Mouse (Mus musculus): ENCODE results near the gene Pdxdc1. TPM values are rescaled to one million over a fixed set of nuclear protein-coding genes. Genes with fewer than 3 reads are reported as not detected.
"Not testable (repeated sequence)": the region's sequence is repeated elsewhere in the genome, so short reads cannot be mapped to it uniquely, and the experiment has no call there.

The Pdxdc1 gene
- polyA plus RNA-seq, 1 experiment from 2014 or later = 74.0 TPM

DNA sequence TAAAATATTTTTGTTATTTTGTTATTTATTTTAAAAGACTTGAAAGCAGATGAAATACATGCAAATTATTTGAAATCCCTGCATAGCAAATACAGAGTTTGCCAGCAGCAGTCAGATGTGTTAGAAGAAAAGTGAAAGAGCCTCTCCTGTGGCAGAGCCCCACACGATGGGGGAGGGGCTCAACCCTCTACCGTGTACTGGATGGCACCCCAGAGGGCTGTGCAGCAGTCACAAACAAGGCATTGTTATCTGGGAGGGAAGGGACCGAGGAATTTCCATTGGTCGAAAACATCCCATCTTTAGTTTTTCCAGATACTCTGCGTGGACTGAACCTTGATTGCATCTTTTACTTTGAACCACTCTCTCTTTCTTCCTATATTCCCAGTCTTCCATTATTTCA lies 35.5 kb downstream of the Pdxdc1 start:
- H3K9ac ChIP-seq (ENCODE audit: low read depth, low read length); H3K9me3 ChIP-seq (ENCODE audit: control insufficient read depth, low read length); H3K27ac ChIP-seq (ENCODE audit: low read depth, low read length); H3K4me2 ChIP-seq (replicated peaks; ENCODE audit: low read depth, low read length); H3K4me3 ChIP-seq (ENCODE audit: low read depth, low read length); H3K36me3 ChIP-seq (ENCODE audit: control insufficient read depth, insufficient read depth, low read length); H3K4me1 ChIP-seq (replicated peaks; ENCODE audit: control insufficient read depth, insufficient read depth, low read length); H3K27me3 ChIP-seq (ENCODE audit: control insufficient read depth, insufficient read depth, low read length): not testable (repeated sequence)
- ATAC-seq (ENCODE audit: low FRiP score) (peak; percentile 86), DNase-seq (ENCODE audit: low spot score) (peak; percentile 58)
- 11% methylated on average over 5 of the region's 5 CpGs for WGBS

DNA sequence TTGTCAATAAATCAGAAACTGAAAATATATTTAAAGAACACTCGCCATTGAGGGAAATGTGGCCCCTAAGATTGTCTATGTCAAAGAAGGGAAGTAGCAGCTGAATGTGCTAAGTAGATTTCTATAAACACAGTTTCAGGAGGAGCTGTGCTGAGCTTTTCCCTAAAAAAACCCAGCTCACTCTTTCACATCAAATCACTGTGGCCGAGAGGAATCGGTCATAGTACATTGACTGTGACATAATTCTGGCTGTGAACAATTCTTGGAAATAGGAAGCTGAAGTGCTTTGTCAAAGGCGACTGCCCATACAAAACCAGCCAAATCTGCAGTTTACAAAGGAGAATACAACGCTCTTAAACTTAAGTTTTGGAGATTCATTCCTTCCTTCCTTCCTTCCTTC lies 36.3 kb downstream of the Pdxdc1 start:
- 0 out of 2 replicates have a peak, but pooled peaks cover 4% of the 10 kb centered on the region for H3K4me1 ChIP-seq (replicated peaks; ENCODE audit: control insufficient read depth, insufficient read depth, low read length)
- DNase-seq (ENCODE audit: low spot score) (no peak), ATAC-seq (ENCODE audit: low FRiP score) (no peak)
- WGBS = 93% methylated on average over 5 of the region's 5 CpGs
- H3K4me2 ChIP-seq (replicated peaks; ENCODE audit: low read depth, low read length) = no peak overlapping the region
- H3K9me3 ChIP-seq (ENCODE audit: control insufficient read depth, low read length) = no peaks in the 10 kb centered on the region
- no peaks in the 10 kb centered on the region for H3K36me3 ChIP-seq (ENCODE audit: control insufficient read depth, insufficient read depth, low read length)
- no peak overlapping the region for H3K9ac ChIP-seq (ENCODE audit: low read depth, low read length)
- no peak overlapping the region for H3K27ac ChIP-seq (ENCODE audit: low read depth, low read length)
- H3K27me3 ChIP-seq (ENCODE audit: control insufficient read depth, insufficient read depth, low read length) = no peaks in the 10 kb centered on the region
- H3K4me3 ChIP-seq (ENCODE audit: low read depth, low read length) = no peak overlapping the region

DNA sequence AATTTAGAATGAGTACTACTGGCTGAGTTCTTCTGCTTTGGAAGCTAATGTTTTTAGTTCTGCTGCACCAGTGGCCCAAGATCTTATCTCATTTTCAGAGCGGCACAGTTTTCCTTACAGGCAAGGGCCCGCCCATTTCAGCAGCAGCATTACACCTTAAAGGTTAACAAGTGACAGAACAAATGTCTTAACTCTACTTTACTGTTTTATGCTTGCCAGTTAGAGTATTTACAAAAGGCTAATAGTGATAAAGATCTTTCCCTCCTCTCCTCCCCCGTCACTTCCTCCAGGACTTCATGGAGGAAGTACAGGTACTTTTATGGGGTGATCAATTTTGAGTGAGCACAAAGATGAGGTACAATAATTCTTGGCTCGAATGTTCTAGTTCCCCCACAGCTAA lies 36.9 kb downstream of the Pdxdc1 start:
- no peak overlapping the region for H3K27ac ChIP-seq (ENCODE audit: low read depth, low read length)
- no peak for ATAC-seq (ENCODE audit: low FRiP score)
- no peaks in the 10 kb centered on the region for H3K27me3 ChIP-seq (ENCODE audit: control insufficient read depth, insufficient read depth, low read length)
- no peak overlapping the region for H3K4me2 ChIP-seq (replicated peaks; ENCODE audit: low read depth, low read length)
- no peaks in the 10 kb centered on the region for H3K9me3 ChIP-seq (ENCODE audit: control insufficient read depth, low read length)
- H3K36me3 ChIP-seq (ENCODE audit: control insufficient read depth, insufficient read depth, low read length) = no peaks in the 10 kb centered on the region
- WGBS = 81% methylated on average over 4 of the region's 4 CpGs
- no peak overlapping the region for H3K4me3 ChIP-seq (ENCODE audit: low read depth, low read length)
- DNase-seq (ENCODE audit: low spot score) = no peak
- H3K4me1 ChIP-seq (replicated peaks; ENCODE audit: control insufficient read depth, insufficient read depth, low read length) = 0 out of 2 replicates have a peak, but pooled peaks cover 4% of the 10 kb centered on the region
- no peak overlapping the region for H3K9ac ChIP-seq (ENCODE audit: low read depth, low read length)

DNA sequence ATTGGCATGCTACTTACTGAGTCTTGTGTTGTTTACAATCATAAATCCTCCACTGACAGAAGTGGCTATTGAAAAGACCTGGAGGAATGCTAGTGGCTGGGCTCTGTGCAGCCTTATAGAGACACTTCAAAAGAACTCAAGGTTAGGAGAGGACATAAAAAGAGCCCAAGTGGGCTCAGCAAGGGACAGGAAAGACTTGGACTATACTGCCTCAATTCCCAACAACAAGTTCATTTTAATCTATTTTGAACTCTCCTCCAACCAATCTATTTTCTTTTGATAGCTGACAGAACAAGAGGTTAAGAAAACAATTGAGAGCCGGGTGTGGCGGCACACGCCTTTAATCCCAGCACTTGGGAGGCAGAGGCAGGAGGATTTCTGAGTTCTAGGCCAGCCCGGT lies 49.0 kb downstream of the Pdxdc1 start:
- 92% methylated on average over 4 of the region's 4 CpGs for WGBS
- H3K36me3 ChIP-seq (ENCODE audit: control insufficient read depth, insufficient read depth, low read length) = no peaks in the 10 kb centered on the region
- H3K4me3 ChIP-seq (ENCODE audit: low read depth, low read length) = no peak overlapping the region
- no peaks in the 10 kb centered on the region for H3K9me3 ChIP-seq (ENCODE audit: control insufficient read depth, low read length)
- no peak overlapping the region for H3K4me2 ChIP-seq (replicated peaks; ENCODE audit: low read depth, low read length)
- H3K27me3 ChIP-seq (ENCODE audit: control insufficient read depth, insufficient read depth, low read length) = no peaks in the 10 kb centered on the region
- no peak overlapping the region for H3K9ac ChIP-seq (ENCODE audit: low read depth, low read length)
- H3K4me1 ChIP-seq (replicated peaks; ENCODE audit: control insufficient read depth, insufficient read depth, low read length) = no peaks in the 10 kb centered on the region
- no peak for DNase-seq (ENCODE audit: low spot score)
- no peak overlapping the region for H3K27ac ChIP-seq (ENCODE audit: low read depth, low read length)
- no peak for ATAC-seq (ENCODE audit: low FRiP score)

DNA sequence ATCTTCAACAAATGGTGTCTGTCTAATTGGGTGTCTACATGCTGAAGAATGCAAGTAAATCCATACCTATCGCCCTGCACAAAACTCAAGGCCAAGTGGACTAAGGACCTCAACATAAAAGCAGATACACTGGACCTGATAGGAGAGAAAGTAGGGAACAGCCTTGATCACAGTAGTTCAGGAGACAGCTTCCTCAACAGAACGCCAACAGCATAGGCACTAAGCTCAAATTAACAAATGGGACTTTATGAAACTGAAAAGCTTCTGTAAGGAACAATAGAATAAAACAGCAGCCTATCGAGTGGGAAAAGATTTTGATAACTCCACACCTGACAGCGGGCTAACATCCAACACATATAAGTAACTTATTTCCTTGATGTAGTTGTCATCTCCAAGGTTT lies 51.5 kb downstream of the Pdxdc1 start:
- Histone ChIP-seq H3K4me1 (replicated peaks; ENCODE audit: control insufficient read depth, insufficient read depth, low read length) (no peaks in the 10 kb centered on the region), H3K4me2 (replicated peaks; ENCODE audit: low read depth, low read length) (no peak overlapping the region), H3K9me3 (ENCODE audit: control insufficient read depth, low read length) (no peaks in the 10 kb centered on the region), H3K4me3 (ENCODE audit: low read depth, low read length) (no peak overlapping the region), H3K36me3 (ENCODE audit: control insufficient read depth, insufficient read depth, low read length) (no peaks in the 10 kb centered on the region), H3K9ac (ENCODE audit: low read depth, low read length) (no peak overlapping the region), H3K27me3 (ENCODE audit: control insufficient read depth, insufficient read depth, low read length) (no peaks in the 10 kb centered on the region), H3K27ac (ENCODE audit: low read depth, low read length) (no peak overlapping the region)
- DNase-seq (ENCODE audit: low spot score) (no peak), ATAC-seq (ENCODE audit: low FRiP score) (no peak)
- 92% methylated on average over 4 of the region's 4 CpGs for WGBS

DNA sequence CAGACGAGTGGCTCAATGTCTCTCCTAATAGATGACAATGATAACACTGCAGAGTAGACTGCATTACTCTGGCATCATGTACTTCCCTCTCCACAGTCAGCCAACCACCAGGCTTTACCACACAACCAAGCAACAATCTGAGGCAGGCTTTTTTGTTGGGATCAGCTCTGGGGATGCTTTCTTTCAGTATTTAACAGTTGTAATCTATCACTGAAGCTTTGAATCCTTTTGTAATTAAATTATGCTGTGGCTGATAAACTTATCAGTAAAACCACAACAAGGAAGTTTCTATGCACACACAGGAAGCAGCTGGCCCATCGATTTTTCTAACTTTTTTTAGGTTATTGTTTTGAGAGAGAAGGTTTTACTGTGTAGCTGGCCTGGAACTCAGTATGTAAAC lies 54.6 kb downstream of the Pdxdc1 start:
- Histone ChIP-seq H3K27ac (ENCODE audit: low read depth, low read length) (no peak overlapping the region), H3K9me3 (ENCODE audit: control insufficient read depth, low read length) (no peaks in the 10 kb centered on the region), H3K4me1 (replicated peaks; ENCODE audit: control insufficient read depth, insufficient read depth, low read length) (no peaks in the 10 kb centered on the region), H3K36me3 (ENCODE audit: control insufficient read depth, insufficient read depth, low read length) (no peaks in the 10 kb centered on the region), H3K9ac (ENCODE audit: low read depth, low read length) (no peak overlapping the region), H3K4me2 (replicated peaks; ENCODE audit: low read depth, low read length) (no peak overlapping the region), H3K4me3 (ENCODE audit: low read depth, low read length) (no peak overlapping the region), H3K27me3 (ENCODE audit: control insufficient read depth, insufficient read depth, low read length) (no peaks in the 10 kb centered on the region)
- ATAC-seq (ENCODE audit: low FRiP score) = no peak
- no peak for DNase-seq (ENCODE audit: low spot score)
- WGBS = 82% methylated on average over 2 of the region's 2 CpGs

DNA sequence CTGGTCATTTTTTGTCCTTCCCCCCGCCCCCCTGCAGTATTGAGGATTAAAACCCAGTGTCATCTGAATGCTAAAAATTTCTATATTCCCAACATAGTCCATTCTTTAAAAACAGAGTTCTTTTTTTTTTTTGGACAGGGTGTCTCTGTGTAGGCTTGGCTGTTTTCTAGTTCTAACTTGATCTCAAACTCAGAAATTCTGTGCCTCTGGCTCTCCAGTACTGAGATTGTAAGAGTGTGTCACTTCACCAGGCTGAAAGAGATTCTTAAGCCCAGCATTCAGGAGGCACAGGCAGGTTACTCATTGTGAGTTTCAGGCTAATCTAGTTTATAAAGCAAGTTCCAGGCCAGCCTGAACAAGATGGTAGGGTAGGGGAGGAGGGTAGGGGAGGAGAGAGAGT lies 56.3 kb downstream of the Pdxdc1 start:
- no peaks in the 10 kb centered on the region for H3K9me3 ChIP-seq (ENCODE audit: control insufficient read depth, low read length)

DNA sequence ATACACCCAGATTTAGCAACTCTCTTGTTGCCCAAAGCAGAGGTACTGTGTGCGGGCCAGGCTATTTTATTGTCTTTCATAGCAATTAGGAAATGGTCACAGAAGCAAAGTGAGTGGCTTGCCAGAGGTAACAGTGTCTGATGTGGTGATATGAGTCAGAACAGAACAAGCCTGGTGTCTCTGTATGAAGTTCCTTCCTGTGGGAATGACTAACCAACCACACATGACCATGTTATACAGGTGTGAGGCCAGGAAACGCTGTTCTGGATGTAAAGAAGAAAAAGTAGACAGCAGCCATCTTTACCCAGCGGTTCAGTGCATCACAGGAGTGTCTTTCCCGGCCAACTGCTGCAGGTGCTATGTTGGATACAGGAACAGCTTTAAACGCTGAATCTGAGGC lies 57.9 kb downstream of the Pdxdc1 start:
- ATAC-seq (ENCODE audit: low FRiP score) = no peak
- no peaks in the 10 kb centered on the region for H3K4me1 ChIP-seq (replicated peaks; ENCODE audit: control insufficient read depth, insufficient read depth, low read length)
- H3K9me3 ChIP-seq (ENCODE audit: control insufficient read depth, low read length) = no peaks in the 10 kb centered on the region
- H3K36me3 ChIP-seq (ENCODE audit: control insufficient read depth, insufficient read depth, low read length) = peaks cover 2% of the 10 kb centered on the region; the same call in 1 of the 2 replicates
- no peaks in the 10 kb centered on the region for H3K27me3 ChIP-seq (ENCODE audit: control insufficient read depth, insufficient read depth, low read length)
- no peak overlapping the region for H3K27ac ChIP-seq (ENCODE audit: low read depth, low read length)
- WGBS = 98% methylated on average over 5 of the region's 5 CpGs
- H3K9ac ChIP-seq (ENCODE audit: low read depth, low read length) = no peak overlapping the region
- DNase-seq (ENCODE audit: low spot score) = no peak
- H3K4me3 ChIP-seq (ENCODE audit: low read depth, low read length) = no peak overlapping the region
- no peak overlapping the region for H3K4me2 ChIP-seq (replicated peaks; ENCODE audit: low read depth, low read length)

More for the DNA sequence above, 56.3 kb downstream of the Pdxdc1 start:
- Histone ChIP-seq H3K4me1 (replicated peaks; ENCODE audit: control insufficient read depth, insufficient read depth, low read length) (no peaks in the 10 kb centered on the region), H3K27me3 (ENCODE audit: control insufficient read depth, insufficient read depth, low read length) (no peaks in the 10 kb centered on the region), H3K36me3 (ENCODE audit: control insufficient read depth, insufficient read depth, low read length) (no peaks in the 10 kb centered on the region; the same call in 1 of the 2 replicates), H3K4me3 (ENCODE audit: low read depth, low read length) (no peak overlapping the region), H3K27ac (ENCODE audit: low read depth, low read length) (no peak overlapping the region), H3K9ac (ENCODE audit: low read depth, low read length) (no peak overlapping the region), H3K4me2 (replicated peaks; ENCODE audit: low read depth, low read length) (no peak overlapping the region)
- WGBS = 100% methylated on average over 1 of the region's 1 CpGs
- ATAC-seq (ENCODE audit: low FRiP score) (no peak), DNase-seq (ENCODE audit: low spot score) (no peak)

DNA sequence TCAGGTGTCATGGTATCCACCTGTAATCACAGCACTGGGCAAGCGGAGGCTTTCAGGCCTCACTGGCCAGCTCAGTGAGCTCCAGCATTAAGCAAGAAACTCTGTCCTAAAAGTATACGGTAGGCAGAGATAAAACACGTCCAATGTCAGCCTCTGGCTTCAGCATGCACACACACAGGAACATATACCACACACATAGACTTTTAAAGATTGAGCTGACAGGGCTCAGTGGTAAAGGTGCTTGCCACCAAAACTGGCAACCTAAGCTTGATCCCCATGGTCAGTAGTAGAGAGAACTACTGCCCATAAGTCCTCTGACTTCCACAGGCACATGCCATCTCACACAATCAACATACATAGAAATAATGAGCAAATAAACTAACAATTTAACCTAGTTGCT lies 62.0 kb downstream of the Pdxdc1 start:
- H3K36me3 ChIP-seq (ENCODE audit: control insufficient read depth, insufficient read depth, low read length) = peaks cover 3% of the 10 kb centered on the region; the same call in 1 of the 2 replicates

More for the DNA sequence above, 62.0 kb downstream of the Pdxdc1 start:
- H3K27me3 ChIP-seq (ENCODE audit: control insufficient read depth, insufficient read depth, low read length) = no peaks in the 10 kb centered on the region
- H3K4me3 ChIP-seq (ENCODE audit: low read depth, low read length) = no peak overlapping the region
- H3K4me2 ChIP-seq (replicated peaks; ENCODE audit: low read depth, low read length) = no peak overlapping the region
- H3K27ac ChIP-seq (ENCODE audit: low read depth, low read length) = no peak overlapping the region
- WGBS = 94% methylated on average over 3 of the region's 3 CpGs
- no peaks in the 10 kb centered on the region for H3K4me1 ChIP-seq (replicated peaks; ENCODE audit: control insufficient read depth, insufficient read depth, low read length)
- DNase-seq (ENCODE audit: low spot score) (no peak), ATAC-seq (ENCODE audit: low FRiP score) (no peak)
- no peak overlapping the region for H3K9ac ChIP-seq (ENCODE audit: low read depth, low read length)
- no peaks in the 10 kb centered on the region for H3K9me3 ChIP-seq (ENCODE audit: control insufficient read depth, low read length)
